9 mouse cellular contexts compared by ENCODE assay signal in genomic region chr5:73539848-73540510, GRCm38 (mm10). TPM values are rescaled to one million over a fixed set of nuclear protein-coding genes. Genes with fewer than 3 reads are reported as not detected.
DNase-seq lines count a peak whose midpoint lies in the region; ATAC-seq and TF ChIP-seq lines count a peak whose summit lies in the region.
"Had no signal": no experiment of that assay in that cellular context is flagged by ENCODE, and none has a peak within 500 bp of the region (broad histone marks: within the 10 kb centered on the region; RNA-seq: fewer than 3 reads in every experiment).

No protein-coding gene starts in this region.

- no peak for TF ChIP-seq EP300 in liver, embryonic 14.5 days (IDR thresholded peaks at IDR 0.05; ENCODE audit: low read depth)

- no peak overlapping the region for H3K4me3 ChIP-seq in C2C12 (ENCODE audit: insufficient read depth, poor library complexity, severe bottlenecking)
- no peak overlapping the region for H3K4me3 ChIP-seq in liver, embryonic 14.5 days (ENCODE audit: insufficient read depth in 1 of 2, low read depth in 2 of 2, low read length in 2 of 2)
- no peak overlapping the region for H3K4me3 ChIP-seq in neural tube, embryonic 14.5 days (ENCODE audit: low read depth, low read length)
- H3K4me3 ChIP-seq: myocyte had no signal

- peak; percentile 54 for DNase-seq in NIH3T3 (ENCODE audit: low read depth)
- DNase-seq in cerebellum, adult 9-11 months, result peak; percentile 21
- DNase-seq in gastrocnemius, postnatal 10 days, result peak; percentile 46
- peak; percentile 75 for DNase-seq in kidney, adult 9 months
- DNase-seq in liver, embryonic 14.5 days (ENCODE audit: low read depth in 3 of 3, low spot score in 3 of 3), result no peak
- DNase-seq in natural killer cell, adult 2 months (ENCODE audit: low spot score in 2 of 2), result no peak

- no peak for ATAC-seq in liver, embryonic 14.5 days (ENCODE audit: insufficient read depth)
- ATAC-seq in neural tube, embryonic 14.5 days (ENCODE audit: low read depth), result peak; percentile 77

- H3K27ac ChIP-seq in liver, embryonic 14.5 days, result no peak overlapping the region
- H3K27ac ChIP-seq in neural tube, embryonic 14.5 days (ENCODE audit: low read depth, low read length), result no peak overlapping the region

- TF ChIP-seq CTCF in C2C12 (IDR thresholded peaks at IDR 0.05; ENCODE audit: control insufficient read depth, insufficient read depth, insufficient read length), result peak; percentile 31
- peak; percentile 80 for TF ChIP-seq CTCF in liver, embryonic 14.5 days (IDR thresholded peaks at IDR 0.05; ENCODE audit: low read depth)

- no peaks in the 10 kb centered on the region for H3K4me1 ChIP-seq in liver, embryonic 14.5 days (replicated peaks; ENCODE audit: control insufficient read depth in 2 of 2, insufficient read depth in 2 of 2, low read length in 1 of 2)
- no peaks in the 10 kb centered on the region for H3K4me1 ChIP-seq in neural tube, embryonic 14.5 days (ENCODE audit: control insufficient read depth, insufficient read depth, low read length)

- no peak overlapping the region for H3K4me2 ChIP-seq in liver, embryonic 14.5 days (ENCODE audit: low read depth)
- no peak overlapping the region for H3K4me2 ChIP-seq in neural tube, embryonic 14.5 days (ENCODE audit: low read depth, low read length)

- WGBS in liver, embryonic 14.5 days (ENCODE audit: insufficient replicate concordance), result 61% methylated on average over 6 of the region's 6 CpGs
- WGBS in neural tube, embryonic 14.5 days, result 60% methylated on average over 6 of the region's 6 CpGs

- H3K27me3 ChIP-seq in C2C12 (ENCODE audit: control insufficient read depth, insufficient read depth, insufficient read length), result no peaks in the 10 kb centered on the region
- H3K27me3 ChIP-seq in liver, embryonic 14.5 days (ENCODE audit: control insufficient read depth, insufficient read depth, low read length), result no peaks in the 10 kb centered on the region
- H3K27me3 ChIP-seq in neural tube, embryonic 14.5 days (ENCODE audit: control insufficient read depth, insufficient read depth, low read length), result no peaks in the 10 kb centered on the region

- H3K9ac ChIP-seq in liver, embryonic 14.5 days (replicated peaks), result no peak overlapping the region
- no peak overlapping the region for H3K9ac ChIP-seq in neural tube, embryonic 14.5 days (replicated peaks; ENCODE audit: low read depth, low read length)

- H3ac ChIP-seq in C2C12 (ENCODE audit: control insufficient read depth, insufficient read length, low read depth), result no peak overlapping the region

- H3K36me3 ChIP-seq in C2C12 (ENCODE audit: control insufficient read depth, insufficient read depth), result no peaks in the 10 kb centered on the region
- H3K36me3 ChIP-seq in liver, embryonic 14.5 days (replicated peaks; ENCODE audit: control insufficient read depth, insufficient read depth, low read depth), result no peaks in the 10 kb centered on the region
- H3K36me3 ChIP-seq in neural tube, embryonic 14.5 days (ENCODE audit: control insufficient read depth, insufficient read depth, low read length), result peaks cover 5% of the 10 kb centered on the region; the same call in 1 of the 2 replicates

- no peaks in the 10 kb centered on the region for H3K79me2 ChIP-seq in C2C12 (ENCODE audit: control insufficient read depth, insufficient read depth)

- H3K9me3 ChIP-seq in liver, embryonic 14.5 days (ENCODE audit: control insufficient read depth, low read length), result no peaks in the 10 kb centered on the region
- H3K9me3 ChIP-seq in neural tube, embryonic 14.5 days (ENCODE audit: control insufficient read depth, low read length), result no peaks in the 10 kb centered on the region

- no peaks in the 10 kb centered on the region for H3K79me3 ChIP-seq in C2C12 (ENCODE audit: low read depth)

TF ChIP-seq in C2C12, 6 proteins besides CTCF, POLR2A, EP300 and RAD21:
- no peak for TF ChIP-seq MYOG (IDR thresholded peaks at IDR 0.05; ENCODE audit: control insufficient read depth, extremely low read depth, insufficient read length)
- no peak for TF ChIP-seq USF1 (IDR thresholded peaks at IDR 0.05; ENCODE audit: low read depth)
- no peak for TF ChIP-seq MYOD1 (IDR thresholded peaks at IDR 0.05; ENCODE audit: control insufficient read depth, insufficient read length, low read depth)
- TF ChIP-seq CEBPB (IDR thresholded peaks at IDR 0.05; ENCODE audit: low read depth), result no peak
- TF ChIP-seq FOSL1 (IDR thresholded peaks at IDR 0.05; ENCODE audit: insufficient read depth, low read length, poor library complexity, severe bottlenecking), result no peak
- TF ChIP-seq MAX (IDR thresholded peaks at IDR 0.05), result no peak

RNA-seq across cellular contexts. Expression of gene Dcun1d4, which starts 59.2 kb away (rescaled TPM):
- 3.3 TPM for polyA plus RNA-seq in C2C12 (2012; fragmentation: generic; extraction: Trizol)
- 10 to 100 TPM in 1 of 2 experiments, 1 to 10 TPM in 1; 8.7 to 12.0 TPM for total RNA-seq in gastrocnemius, postnatal 10 days (2021)
- polyA plus RNA-seq in liver, embryonic 14.5 days (2012; rRNA removed), result 1.1 and 1.5 TPM in 2 replicates
- 2.8 and 2.9 TPM in 2 replicates for polyA plus RNA-seq in liver, embryonic 14.5 days (2014; fragmentation: Nextera tagmentation; extraction: Ambion mirVana)
- 60.5 and 66.5 TPM in 2 replicates for polyA plus RNA-seq in neural tube, embryonic 14.5 days (2014; fragmentation: Nextera tagmentation; extraction: Ambion mirVana)

Comparison
In these comparisons a context has a peak if more than half of its experiments do, and no peak if none do; other contexts are left out.
1. DNase-seq: peak in NIH3T3 (single experiment), cerebellum, adult 9-11 months (single experiment), gastrocnemius, postnatal 10 days (single experiment) and kidney, adult 9 months (single experiment); none in liver, embryonic 14.5 days (0 of 3) and natural killer cell, adult 2 months (0 of 2).
2. RNA of gene Dcun1d4, which starts 59.2 kb away (polyA plus RNA-seq): 60.5 to 66.5 TPM in neural tube, embryonic 14.5 days; 3.3 TPM in C2C12 (single experiment) and 1.1 to 2.9 TPM in liver, embryonic 14.5 days; every median in the first group is over 10 times any median in the second.